Mouse (Mus musculus) kidney, embryonic 15.5 days (tissue): Measurements from ENCODE around the gene Atf7. TPM values are rescaled to one million over a fixed set of nuclear protein-coding genes. Genes with fewer than 3 reads are reported as not detected.

Experiments
- ATAC-seq: fragments of 200-750 bp; cut with Nextera tagmentation; replicated peaks from 2 replicates; pipeline ENCODE4 v1.8.0; 2017; ENCODE audit warnings: moderate TSS enrichment; ENCODE audit not compliant: low FRiP score
- H3K27ac ChIP-seq: fragments of 300-500 bp; sonication (generic); 2 replicates; pipeline ENCODE4 v1.5.1; 2015; ENCODE audit warnings: mild to moderate bottlenecking, inconsistent platforms
- H3K27me3 ChIP-seq: fragments of 300-500 bp; sonication (generic); 2 replicates; pipeline ENCODE4 v1.6.1; 2015; ENCODE audit warnings: inconsistent platforms
- H3K36me3 ChIP-seq: fragments of 300-500 bp; sonication (generic); 2 replicates; pipeline ENCODE4 v1.6.1; 2015; ENCODE audit warnings: inconsistent platforms
- H3K4me1 ChIP-seq: fragments of 300-500 bp; sonication (generic); 2 replicates; pipeline ENCODE4 v1.6.1; 2015; ENCODE audit warnings: inconsistent platforms
- H3K4me2 ChIP-seq: fragments of 300-500 bp; sonication (generic); 2 replicates; pipeline ENCODE4 v1.6.1; 2015; ENCODE audit warnings: moderate library complexity, mild to moderate bottlenecking, inconsistent platforms
- H3K4me3 ChIP-seq: fragments of 300-500 bp; sonication (generic); replicated peaks from 2 replicates; pipeline ENCODE4 v1.5.1; 2015; ENCODE audit warnings: mild to moderate bottlenecking, inconsistent platforms
- H3K9ac ChIP-seq: fragments of 300-500 bp; sonication (generic); 2 replicates; pipeline ENCODE4 v1.6.1; 2015; ENCODE audit warnings: mild to moderate bottlenecking, inconsistent platforms
- H3K9me3 ChIP-seq: fragments of 300-500 bp; sonication (generic); replicated peaks from 2 replicates; pipeline ENCODE4 v1.6.1; 2016; ENCODE audit warnings: inconsistent platforms
- WGBS: fragments of 180-500 bp; shearing (Covaris S2); methylation state at CpG from one replicate; pipeline ENCODE4 v1.1.7; 2015; ENCODE audit warnings: mixed read lengths; 5-methylcytosine and 5-hydroxymethylcytosine counted together
- polyA plus RNA-seq: library from polyadenylated mRNA; unstranded; fragments of >200 nt; fragmentation: Nextera tagmentation; extraction: Ambion mirVana; gene quantifications from 2 replicates; pipeline ENCODE4 v1.2.1, GENCODE M21; 2015

The Atf7 gene
- polyA plus RNA-seq, 1 experiment from 2014 or later: 39.4 TPM

GRCm38 (mm10) chr15:102518859-102519201, 106.4 kb downstream of the Atf7 start:
- no peaks in the 10 kb centered on the region for H3K9me3 ChIP-seq
- peaks cover 35% of the 10 kb centered on the region for H3K36me3 ChIP-seq
- peak overlapping the region; percentile 81 for H3K4me2 ChIP-seq
- H3K4me3 ChIP-seq: peak overlapping the region; percentile 80
- H3K27me3 ChIP-seq: no peaks in the 10 kb centered on the region
- no peak; the same call in 1 of the 2 replicates for ATAC-seq
- peak overlapping the region; percentile 100 for H3K27ac ChIP-seq
- peak overlapping the region; percentile 85 for H3K9ac ChIP-seq
- WGBS: 17% methylated on average over 9 of the region's 9 CpGs
- peaks cover 34% of the 10 kb centered on the region for H3K4me1 ChIP-seq

- Histone ChIP-seq H3K27ac (peak within 1 kb of the TSS; percentile 100), H3K9ac (peak within 1 kb of the TSS; percentile 85)
- WGBS: 0% methylated on average over 60 of the region's 60 CpGs
Observed at GRCm38 (mm10) chr15:102517976-102518858, 107.0 kb downstream of the Atf7 start, which contains the start of gene Tarbp2. Tarbp2 (plus strand) TSS chr15:102518192.

GRCm38 (mm10) chr15:102517631-102517975, 107.7 kb downstream of the Atf7 start:
- Histone ChIP-seq H3K4me3 (peak overlapping the region; percentile 80), H3K27ac (peak overlapping the region; percentile 100), H3K9ac (peak overlapping the region; percentile 61), H3K9me3 (no peaks in the 10 kb centered on the region), H3K4me2 (peak overlapping the region; percentile 81), H3K36me3 (peaks cover 26% of the 10 kb centered on the region), H3K27me3 (no peaks in the 10 kb centered on the region), H3K4me1 (peaks cover 40% of the 10 kb centered on the region)
- ATAC-seq: no peak
- WGBS: 0% methylated on average over 10 of the region's 10 CpGs

More at GRCm38 (mm10) chr15:102517976-102518858, 107.0 kb downstream of the Atf7 start, which contains the start of gene Tarbp2:
- Histone ChIP-seq H3K36me3 (peaks cover 31% of the 10 kb centered on the region), H3K9me3 (no peaks in the 10 kb centered on the region), H3K4me1 (peaks cover 34% of the 10 kb centered on the region), H3K4me2 (peak within 1 kb of the TSS; percentile 81), H3K4me3 (peak within 1 kb of the TSS; percentile 80), H3K27me3 (no peaks in the 10 kb centered on the region)
- peak; percentile 93 for ATAC-seq

- H3K9ac ChIP-seq: peak within 1 kb of the TSS; percentile 61
- H3K9me3 ChIP-seq: no peaks in the 10 kb centered on the region
- under 1% methylated on average over 43 of the region's 43 CpGs for WGBS
- peak within 1 kb of the TSS; percentile 80 for H3K4me3 ChIP-seq
- H3K4me1 ChIP-seq: peaks cover 47% of the 10 kb centered on the region
- peak within 1 kb of the TSS; percentile 81 for H3K4me2 ChIP-seq
- H3K36me3 ChIP-seq: peaks cover 18% of the 10 kb centered on the region
- no peaks in the 10 kb centered on the region for H3K27me3 ChIP-seq
- peak within 1 kb of the TSS; percentile 100 for H3K27ac ChIP-seq
- ATAC-seq: peak; percentile 10
Observed at GRCm38 (mm10) chr15:102516728-102517404, 108.4 kb downstream of the Atf7 start, which contains the start of gene Map3k12. Map3k12 (minus strand) TSS chr15:102517064.

GRCm38 (mm10) chr15:102516293-102516692, 109.0 kb downstream of the Atf7 start:
- H3K9me3 ChIP-seq: no peaks in the 10 kb centered on the region
- peak overlapping the region; percentile 80 for H3K4me3 ChIP-seq
- H3K27me3 ChIP-seq: no peaks in the 10 kb centered on the region
- peak overlapping the region; percentile 81 for H3K4me2 ChIP-seq
- peaks cover 53% of the 10 kb centered on the region for H3K4me1 ChIP-seq
- under 1% methylated on average over 12 of the region's 12 CpGs for WGBS
- H3K27ac ChIP-seq: peak overlapping the region; percentile 100
- peak overlapping the region; percentile 61 for H3K9ac ChIP-seq
- H3K36me3 ChIP-seq: peaks cover 13% of the 10 kb centered on the region
- no peak for ATAC-seq

GRCm38 (mm10) chr15:102515791-102516190, 109.5 kb downstream of the Atf7 start:
- ATAC-seq: no peak
- Histone ChIP-seq H3K4me1 (peaks cover 56% of the 10 kb centered on the region), H3K4me3 (peak overlapping the region; percentile 80), H3K27ac (peak overlapping the region; percentile 100), H3K9ac (peak overlapping the region; percentile 61; the same call in 1 of the 2 replicates), H3K4me2 (peak overlapping the region; percentile 81), H3K36me3 (peaks cover 8% of the 10 kb centered on the region), H3K27me3 (no peaks in the 10 kb centered on the region), H3K9me3 (no peaks in the 10 kb centered on the region)
- WGBS: 43% methylated on average over 4 of the region's 4 CpGs

- 86% methylated on average over 2 of the region's 2 CpGs for WGBS
- Histone ChIP-seq H3K4me1 (peaks cover 56% of the 10 kb centered on the region), H3K9me3 (no peaks in the 10 kb centered on the region), H3K27me3 (no peaks in the 10 kb centered on the region), H3K4me3 (peak overlapping the region; percentile 80; the same call in 1 of the 2 replicates), H3K36me3 (peaks cover 2% of the 10 kb centered on the region; the same call in 1 of the 2 replicates), H3K9ac (no peak overlapping the region), H3K4me2 (peak overlapping the region; percentile 81), H3K27ac (no peak overlapping the region)
- ATAC-seq: no peak
Observed at GRCm38 (mm10) chr15:102515261-102515660, 110.0 kb downstream of the Atf7 start.

GRCm38 (mm10) chr15:102513004-102513403, 112.3 kb downstream of the Atf7 start:
- Histone ChIP-seq H3K9me3 (no peaks in the 10 kb centered on the region), H3K27ac (0 out of 2 replicates have a peak overlapping the region, but pooled peaks have one; percentile 88), H3K36me3 (0 out of 2 replicates have a peak, but pooled peaks cover 3% of the 10 kb centered on the region), H3K9ac (no peak overlapping the region), H3K4me2 (no peak overlapping the region), H3K4me1 (peaks cover 59% of the 10 kb centered on the region), H3K27me3 (no peaks in the 10 kb centered on the region), H3K4me3 (no peak overlapping the region)
- 59% methylated on average over 3 of the region's 3 CpGs for WGBS
- ATAC-seq: no peak

GRCm38 (mm10) chr15:102512471-102512870, 112.8 kb downstream of the Atf7 start:
- Histone ChIP-seq H3K27ac (peak overlapping the region; percentile 88; the same call in 1 of the 2 replicates), H3K36me3 (0 out of 2 replicates have a peak, but pooled peaks cover 3% of the 10 kb centered on the region), H3K9ac (no peak overlapping the region), H3K4me1 (peaks cover 59% of the 10 kb centered on the region), H3K9me3 (no peaks in the 10 kb centered on the region), H3K4me3 (no peak overlapping the region), H3K4me2 (no peak overlapping the region), H3K27me3 (no peaks in the 10 kb centered on the region)
- no peak for ATAC-seq

GRCm38 (mm10) chr15:102512010-102512409, 113.3 kb downstream of the Atf7 start:
- WGBS: 26% methylated on average over 5 of the region's 5 CpGs
- Histone ChIP-seq H3K9ac (no peak overlapping the region), H3K36me3 (peaks cover 3% of the 10 kb centered on the region; the same call in 1 of the 2 replicates), H3K4me2 (peak overlapping the region; percentile 88), H3K27me3 (no peaks in the 10 kb centered on the region), H3K4me3 (0 out of 2 replicates have a peak overlapping the region, but pooled peaks have one; percentile 63), H3K9me3 (no peaks in the 10 kb centered on the region), H3K27ac (peak overlapping the region; percentile 88), H3K4me1 (peaks cover 59% of the 10 kb centered on the region)
- ATAC-seq: no peak

GRCm38 (mm10) chr15:102511285-102511833, 113.9 kb downstream of the Atf7 start:
- 9% methylated on average over 6 of the region's 6 CpGs for WGBS
- peak overlapping the region; percentile 63 for H3K4me3 ChIP-seq

More at GRCm38 (mm10) chr15:102511285-102511833, 113.9 kb downstream of the Atf7 start:
- no peaks in the 10 kb centered on the region for H3K9me3 ChIP-seq
- H3K36me3 ChIP-seq: peaks cover 7% of the 10 kb centered on the region; the same call in 1 of the 2 replicates
- H3K27me3 ChIP-seq: no peaks in the 10 kb centered on the region
- no peak overlapping the region for H3K9ac ChIP-seq
- no peak; the same call in 1 of the 2 replicates for ATAC-seq
- H3K27ac ChIP-seq: peak overlapping the region; percentile 88
- H3K4me2 ChIP-seq: peak overlapping the region; percentile 88
- H3K4me1 ChIP-seq: peaks cover 61% of the 10 kb centered on the region
